Mouse (Mus musculus): ENCODE data around the gene Hoxb5. TPM values are rescaled to one million over a fixed set of nuclear protein-coding genes. Genes with fewer than 3 reads are reported as not detected.

The Hoxb5 gene
- polyA plus RNA-seq, 1 experiment: not detected

DNA sequence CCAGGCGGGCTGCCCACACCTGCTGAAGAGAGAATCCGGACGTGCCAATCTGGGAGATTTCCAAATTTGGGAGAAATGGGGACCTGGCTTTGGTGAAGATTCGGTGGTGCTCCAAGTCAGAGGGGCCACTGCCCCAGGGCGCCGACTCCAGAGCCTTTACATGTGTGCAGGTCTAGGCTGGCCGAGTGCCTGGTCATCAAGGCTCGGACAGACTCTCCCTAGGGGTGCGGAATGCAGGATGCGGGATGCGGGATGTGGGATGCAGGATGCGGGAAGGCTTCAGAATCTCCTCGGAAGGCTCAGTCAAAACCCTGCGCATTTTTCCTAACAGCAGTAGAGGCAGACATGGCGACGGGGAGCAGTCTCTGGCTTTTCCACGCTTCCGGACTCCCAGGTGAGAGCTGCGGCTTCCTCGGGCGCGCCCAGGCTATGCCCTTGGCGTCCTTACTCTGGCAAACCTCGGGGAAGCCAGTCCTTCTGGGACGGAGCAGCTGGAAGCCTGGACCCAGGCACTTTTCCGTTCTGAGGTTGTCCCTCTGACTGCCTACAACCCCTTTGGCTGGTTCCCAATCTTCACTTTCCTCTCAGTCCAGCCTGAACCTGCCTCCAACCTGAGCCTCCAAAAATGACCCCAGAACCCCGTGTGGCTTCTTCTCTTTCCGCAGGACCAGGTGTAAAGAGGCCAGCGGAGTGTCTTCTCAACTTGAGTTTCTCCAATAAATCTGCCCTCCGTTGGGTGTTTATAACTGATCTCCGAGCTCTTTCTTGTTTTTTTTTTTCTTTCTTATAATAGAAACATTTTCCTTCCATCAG is 23.5 kb upstream of the Hoxb5 start:
- Histone ChIP-seq H3K36me3 (ENCODE audit: control insufficient read depth) (no peaks in the 10 kb centered on the region), H3K9me3 (ENCODE audit: control insufficient read depth, low read length) (peaks cover 2% of the 10 kb centered on the region; the same call in 1 of the 2 replicates), H3K4me1 (ENCODE audit: control insufficient read depth) (no peaks in the 10 kb centered on the region), H3K27me3 (ENCODE audit: control insufficient read depth) (peaks cover 100% of the 10 kb centered on the region), H3K4me3 (replicated peaks) (no peak overlapping the region)
- TF ChIP-seq TAL1 (IDR thresholded peaks at IDR 0.05; ENCODE audit: low read length): no peak
- TF ChIP-seq GATA1 (IDR thresholded peaks at IDR 0.05; ENCODE audit: low read length): no peak

DNA sequence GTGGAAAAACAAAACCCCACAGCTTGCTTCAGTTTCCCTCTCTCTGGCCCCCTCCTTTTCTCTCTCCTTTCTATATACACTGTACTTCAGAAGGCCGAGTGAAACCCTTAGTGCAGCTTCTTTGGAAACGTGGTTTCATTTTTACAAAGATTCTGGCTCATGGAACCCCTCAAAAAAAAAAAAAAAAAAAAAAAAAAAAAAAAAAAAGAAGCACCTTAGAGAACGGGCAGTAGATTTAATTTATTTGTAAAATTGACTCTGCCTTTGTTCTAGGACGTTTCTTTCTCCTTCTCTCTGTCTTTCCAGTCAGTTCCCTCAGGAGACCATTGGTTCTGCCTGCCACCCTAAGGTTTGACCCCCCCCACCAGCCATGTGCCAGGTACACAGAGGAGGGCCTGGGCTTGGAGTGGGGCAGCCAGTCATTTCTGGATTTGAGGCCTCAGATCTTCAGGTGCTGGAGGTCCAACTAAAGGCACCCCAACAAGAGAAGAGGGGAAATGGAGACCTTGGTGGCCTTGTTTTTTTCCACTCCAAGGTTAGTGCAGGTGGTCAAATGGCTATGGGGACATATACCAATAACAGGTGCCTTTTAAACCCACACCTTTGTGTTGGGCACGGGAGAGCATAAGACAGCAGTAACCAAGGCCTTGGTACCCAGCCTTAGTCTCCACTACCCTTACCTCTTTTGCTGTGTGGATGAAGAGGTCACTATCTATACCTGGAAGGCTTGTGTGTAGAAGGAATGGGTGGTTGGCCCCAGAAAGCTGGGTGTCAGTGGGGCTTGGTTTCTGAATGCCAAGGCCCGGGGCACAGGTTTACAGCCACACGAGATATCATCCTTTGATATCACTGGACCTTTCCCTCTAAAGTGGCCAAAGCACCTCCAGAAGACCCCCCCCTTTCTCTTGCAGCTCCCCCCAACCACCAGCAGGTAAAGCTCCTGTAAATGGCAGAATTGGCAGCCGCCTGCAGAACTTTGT is 22.4 kb upstream of the Hoxb5 start:
- Histone ChIP-seq H3K36me3 (ENCODE audit: control insufficient read depth) (no peaks in the 10 kb centered on the region), H3K27me3 (ENCODE audit: control insufficient read depth) (peaks cover 100% of the 10 kb centered on the region), H3K4me1 (ENCODE audit: control insufficient read depth) (no peaks in the 10 kb centered on the region), H3K4me3 (replicated peaks) (no peak overlapping the region), H3K9me3 (ENCODE audit: control insufficient read depth, low read length) (peaks cover 2% of the 10 kb centered on the region; the same call in 1 of the 2 replicates)
- no peak for TF ChIP-seq GATA1 (IDR thresholded peaks at IDR 0.05; ENCODE audit: low read length)
- TF ChIP-seq TAL1 (IDR thresholded peaks at IDR 0.05; ENCODE audit: low read length): no peak

DNA sequence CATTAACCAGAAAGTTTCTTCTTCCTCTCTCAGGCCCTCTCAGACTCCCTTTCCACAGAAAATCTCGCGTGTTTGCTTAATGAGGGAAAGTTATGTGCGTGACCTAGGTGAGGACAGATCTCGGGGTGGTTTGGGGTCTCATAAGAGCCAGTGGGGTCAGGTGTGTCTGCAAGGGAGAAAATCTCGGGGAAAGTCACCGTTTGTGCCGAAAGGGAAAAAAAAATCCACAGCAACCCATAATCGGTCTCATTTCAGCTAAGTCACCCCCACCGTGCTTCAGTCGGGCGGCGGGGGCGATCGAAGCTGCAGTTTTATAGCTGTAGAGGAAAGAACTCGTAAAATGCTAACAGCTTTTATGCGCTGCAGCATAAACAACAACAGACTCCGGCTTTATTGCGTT is 21.7 kb upstream of the Hoxb5 start:
- H3K9me3 ChIP-seq (ENCODE audit: control insufficient read depth, low read length): peaks cover 2% of the 10 kb centered on the region; the same call in 1 of the 2 replicates
- H3K4me1 ChIP-seq (ENCODE audit: control insufficient read depth): no peaks in the 10 kb centered on the region
- peaks cover 100% of the 10 kb centered on the region for H3K27me3 ChIP-seq (ENCODE audit: control insufficient read depth)
- TF ChIP-seq GATA1 (IDR thresholded peaks at IDR 0.05; ENCODE audit: low read length) (no peak), TAL1 (IDR thresholded peaks at IDR 0.05; ENCODE audit: low read length) (no peak)
- H3K4me3 ChIP-seq (replicated peaks): no peak overlapping the region
- no peaks in the 10 kb centered on the region for H3K36me3 ChIP-seq (ENCODE audit: control insufficient read depth)

DNA sequence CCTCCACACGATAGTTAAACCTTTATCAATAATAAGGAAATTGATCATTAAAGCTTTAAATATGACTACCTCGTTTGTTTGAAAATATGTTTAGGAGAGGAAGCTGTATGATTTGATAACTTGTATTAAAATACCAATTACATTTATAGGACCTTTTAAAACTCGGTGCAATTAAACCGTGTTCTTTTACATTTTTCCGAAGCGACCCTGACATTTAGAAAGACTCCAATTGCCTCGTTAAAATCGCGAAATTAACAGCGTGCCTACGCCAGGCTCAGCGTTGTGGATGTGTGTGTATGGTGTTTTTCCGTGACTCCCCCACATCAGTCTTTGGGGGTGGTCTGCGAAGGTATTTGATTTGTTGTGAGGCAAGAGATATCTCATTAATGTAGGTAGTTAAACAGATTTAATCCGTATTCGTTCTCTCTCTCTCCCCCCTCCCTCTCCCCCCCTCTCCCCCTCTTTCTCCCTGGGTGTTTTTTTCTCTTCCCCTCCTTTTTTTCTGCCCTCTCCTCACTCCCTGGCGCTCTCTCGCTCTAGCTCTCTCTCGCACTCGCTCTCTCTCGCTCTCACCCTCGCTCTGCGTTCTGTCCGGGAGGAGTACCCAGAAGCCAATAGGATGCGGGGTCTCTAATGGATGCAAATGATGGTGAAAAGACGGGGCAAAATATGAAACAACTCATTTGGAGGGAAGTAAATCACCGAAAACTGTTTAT is 21.1 kb upstream of the Hoxb5 start, which contains the start of gene Hoxb8:
TSS of gene Hoxb8 (plus strand) at position 51 of the 716 bp plus-strand sequence.
- TF ChIP-seq TAL1 (IDR thresholded peaks at IDR 0.05; ENCODE audit: low read length) (no peak), GATA1 (IDR thresholded peaks at IDR 0.05; ENCODE audit: low read length) (no peak)
- Histone ChIP-seq H3K4me3 (replicated peaks) (no peak within 1 kb of the TSS), H3K9me3 (ENCODE audit: control insufficient read depth, low read length) (peaks cover 2% of the 10 kb centered on the region; the same call in 1 of the 2 replicates), H3K4me1 (ENCODE audit: control insufficient read depth) (no peaks in the 10 kb centered on the region), H3K27me3 (ENCODE audit: control insufficient read depth) (peaks cover 100% of the 10 kb centered on the region), H3K36me3 (ENCODE audit: control insufficient read depth) (no peaks in the 10 kb centered on the region)

- no peaks in the 10 kb centered on the region for H3K4me1 ChIP-seq (ENCODE audit: control insufficient read depth)
- TF ChIP-seq TAL1 (IDR thresholded peaks at IDR 0.05; ENCODE audit: low read length) (no peak), GATA1 (IDR thresholded peaks at IDR 0.05; ENCODE audit: low read length) (no peak)
- H3K27me3 ChIP-seq (ENCODE audit: control insufficient read depth): peaks cover 100% of the 10 kb centered on the region
- no peaks in the 10 kb centered on the region for H3K36me3 ChIP-seq (ENCODE audit: control insufficient read depth)
- H3K4me3 ChIP-seq (replicated peaks): no peak overlapping the region
- peaks cover 2% of the 10 kb centered on the region; the same call in 1 of the 2 replicates for H3K9me3 ChIP-seq (ENCODE audit: control insufficient read depth, low read length)
These were observed 20.2 kb upstream of the Hoxb5 start for GRCm38 (mm10) chr11:96282795-96283430.

DNA sequence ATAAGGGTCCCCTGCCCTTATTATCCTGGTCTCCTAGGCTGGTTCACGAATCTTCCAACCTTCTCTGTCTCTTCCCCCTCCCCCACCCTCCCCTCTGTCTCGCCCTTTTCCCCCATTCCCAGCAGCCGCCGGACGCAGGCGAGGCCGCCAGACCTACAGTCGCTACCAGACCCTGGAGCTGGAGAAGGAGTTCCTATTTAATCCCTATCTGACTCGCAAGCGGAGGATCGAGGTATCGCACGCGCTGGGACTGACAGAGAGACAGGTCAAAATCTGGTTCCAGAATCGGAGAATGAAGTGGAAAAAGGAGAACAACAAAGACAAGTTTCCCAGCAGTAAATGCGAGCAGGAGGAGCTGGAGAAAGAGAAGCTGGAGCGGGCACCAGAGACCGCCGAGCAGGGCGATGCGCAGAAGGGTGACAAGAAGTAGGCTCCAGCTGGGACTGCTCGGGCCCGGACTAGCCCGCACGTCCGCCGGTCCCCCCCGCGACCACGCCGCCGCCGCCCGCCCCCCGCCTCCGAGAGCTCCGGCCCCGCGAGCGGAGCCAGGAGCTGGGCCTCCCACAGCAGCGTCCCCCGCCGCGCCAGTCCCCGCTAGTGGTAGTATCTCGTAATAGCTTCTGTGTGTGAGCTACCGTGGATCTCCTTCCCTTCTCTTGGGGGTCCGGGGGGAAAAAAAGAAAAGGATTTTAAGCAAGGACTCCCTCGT is 18.9 kb upstream of the Hoxb5 start:
- H3K4me1 ChIP-seq (ENCODE audit: control insufficient read depth): no peaks in the 10 kb centered on the region
- H3K4me3 ChIP-seq (replicated peaks): no peak overlapping the region
- H3K36me3 ChIP-seq (ENCODE audit: control insufficient read depth): no peaks in the 10 kb centered on the region
- peaks cover 100% of the 10 kb centered on the region for H3K27me3 ChIP-seq (ENCODE audit: control insufficient read depth)
- H3K9me3 ChIP-seq (ENCODE audit: control insufficient read depth, low read length): peaks cover 2% of the 10 kb centered on the region; the same call in 1 of the 2 replicates
- TF ChIP-seq TAL1 (IDR thresholded peaks at IDR 0.05; ENCODE audit: low read length) (no peak), GATA1 (IDR thresholded peaks at IDR 0.05; ENCODE audit: low read length) (no peak)

GRCm38 (mm10) chr11:96284774-96285734 is 18.1 kb upstream of the Hoxb5 start:
- TF ChIP-seq GATA1 (IDR thresholded peaks at IDR 0.05; ENCODE audit: low read length) (no peak), TAL1 (IDR thresholded peaks at IDR 0.05; ENCODE audit: low read length) (no peak)
- Histone ChIP-seq H3K36me3 (ENCODE audit: control insufficient read depth) (no peaks in the 10 kb centered on the region), H3K4me3 (replicated peaks) (no peak overlapping the region), H3K27me3 (ENCODE audit: control insufficient read depth) (peaks cover 100% of the 10 kb centered on the region), H3K9me3 (ENCODE audit: control insufficient read depth, low read length) (peaks cover 2% of the 10 kb centered on the region; the same call in 1 of the 2 replicates), H3K4me1 (ENCODE audit: control insufficient read depth) (no peaks in the 10 kb centered on the region)

Data from erythroblast, embryonic 14.5 days (primary cell).